Mouse (Mus musculus) left cerebral cortex, postnatal 36 days (tissue): ENCODE measurements around the gene Mgat4e. TPM values are rescaled to one million over a fixed set of nuclear protein-coding genes. Genes with fewer than 3 reads are reported as not detected.

ENCODE experiments used
- DNase-seq, 2 experiments: peaks; one replicate each; pipeline ENCODE4 v3.0.0; 2021 to 2022; ENCODE audit warnings: low spot score in 2 of 2, mixed read lengths in 1 of 2
- intact Hi-C: fragments of 180-260 bp; cut with DNase I; formaldehyde crosslinking; loops from one replicate; pipeline ENCODE4 v1.15.1; 2025
- total RNA-seq, 2 experiments: library from RNA; stranded (reverse); gene quantifications; 2 replicates each; pipeline ENCODE4 v1.2.3; 2021

Gene Mgat4e
- total RNA-seq, 2 experiments from 2014 or later = not detected

DNA sequence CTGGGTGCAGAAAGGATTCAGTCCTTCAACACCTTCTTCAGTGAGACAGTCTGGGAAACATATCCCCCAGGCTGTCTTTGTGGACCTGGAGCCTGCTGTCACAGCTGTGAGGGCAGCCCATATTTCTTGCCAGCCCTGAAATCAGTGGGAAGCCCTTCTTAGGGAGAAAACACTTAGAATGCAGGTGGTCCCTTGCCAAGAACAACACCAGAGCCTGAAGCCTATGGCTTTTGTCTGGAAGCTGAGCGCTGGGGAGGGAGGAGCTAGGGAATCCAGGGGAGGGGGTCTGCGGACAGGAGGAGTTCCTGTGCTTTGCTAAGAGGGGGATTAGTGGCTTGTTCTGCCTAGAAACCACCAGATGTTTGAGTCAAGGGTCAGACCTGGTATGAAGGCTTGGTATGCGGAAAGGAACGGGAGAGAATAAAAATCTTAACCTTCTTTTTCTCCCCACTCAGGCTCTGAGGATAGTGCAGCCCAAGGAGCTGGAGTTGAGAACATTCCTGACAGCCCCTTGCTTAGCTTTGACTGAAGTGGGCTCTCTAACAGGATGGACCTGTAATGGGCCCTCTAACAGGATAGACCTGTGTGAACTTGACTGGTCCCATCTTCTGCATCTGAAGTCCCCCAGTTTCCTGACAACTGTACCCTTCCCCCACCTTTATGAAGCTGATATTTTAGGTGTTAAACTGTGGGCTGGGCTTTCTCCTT, 32.8 kb downstream of the Mgat4e start:
- intact Hi-C loops = loop anchor here (5.0 kb wide), 1 partner anchor 86 kb away; no protein-coding TSS in a partner anchor
- no peak for DNase-seq

DNA sequence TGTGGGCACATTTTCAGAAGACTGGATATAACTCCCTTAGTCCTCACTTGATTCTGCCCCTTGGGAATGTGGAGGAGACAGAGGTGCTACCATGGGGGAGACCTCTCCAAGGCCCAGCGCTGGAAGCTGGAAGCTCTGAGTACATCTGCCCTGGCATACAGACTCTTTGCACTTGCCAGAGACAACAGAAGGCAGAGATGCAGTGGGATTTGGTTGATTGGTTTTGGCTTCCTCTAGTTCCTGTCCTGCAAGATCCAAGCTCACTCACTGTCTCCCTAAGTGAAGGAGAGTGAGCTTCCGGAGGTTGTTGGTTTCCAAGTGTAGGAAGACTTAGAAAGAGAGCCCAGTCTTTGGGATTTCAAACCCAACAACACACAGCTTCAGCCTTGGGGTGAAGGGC, 33.6 kb downstream of the Mgat4e start:
- no peak for DNase-seq
- intact Hi-C loops = loop anchor here (5.0 kb wide), 1 partner anchor 86 kb away; no protein-coding TSS in a partner anchor

DNA sequence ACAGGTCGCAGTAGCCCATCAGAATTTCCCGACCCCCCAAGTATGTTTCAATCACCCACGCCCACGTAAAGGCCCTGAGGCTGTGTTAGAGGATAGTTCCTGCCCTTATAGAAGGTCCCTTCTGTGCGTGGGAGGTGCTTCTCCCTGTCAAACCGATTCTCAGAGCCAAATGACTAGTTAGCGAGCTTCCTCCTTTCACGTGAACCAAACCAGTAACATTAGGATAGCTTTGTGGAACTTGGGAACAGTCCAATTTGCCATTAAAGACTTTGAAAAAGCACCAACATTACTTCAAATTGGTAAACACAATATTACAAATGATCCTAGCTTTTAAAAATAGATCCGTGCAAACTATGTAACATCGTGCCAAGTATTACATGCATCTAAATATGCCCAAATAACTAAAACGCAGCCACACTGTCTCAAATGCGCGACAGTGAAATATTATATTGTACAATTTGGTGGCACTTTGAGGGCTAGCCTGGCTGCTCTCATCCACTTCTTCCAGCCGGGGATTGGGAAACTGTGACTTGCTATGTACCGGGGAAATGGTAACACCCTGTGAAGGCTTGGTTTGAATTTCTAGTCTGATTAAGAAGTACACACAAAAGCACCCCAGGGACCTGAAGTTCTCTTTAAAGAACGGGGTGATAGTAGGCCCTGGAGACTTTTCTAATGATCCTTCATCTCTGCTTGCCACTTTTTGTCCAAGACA, 35.4 kb downstream of the Mgat4e start:
- intact Hi-C loops = no loop called here
- DNase-seq = no peak

DNA sequence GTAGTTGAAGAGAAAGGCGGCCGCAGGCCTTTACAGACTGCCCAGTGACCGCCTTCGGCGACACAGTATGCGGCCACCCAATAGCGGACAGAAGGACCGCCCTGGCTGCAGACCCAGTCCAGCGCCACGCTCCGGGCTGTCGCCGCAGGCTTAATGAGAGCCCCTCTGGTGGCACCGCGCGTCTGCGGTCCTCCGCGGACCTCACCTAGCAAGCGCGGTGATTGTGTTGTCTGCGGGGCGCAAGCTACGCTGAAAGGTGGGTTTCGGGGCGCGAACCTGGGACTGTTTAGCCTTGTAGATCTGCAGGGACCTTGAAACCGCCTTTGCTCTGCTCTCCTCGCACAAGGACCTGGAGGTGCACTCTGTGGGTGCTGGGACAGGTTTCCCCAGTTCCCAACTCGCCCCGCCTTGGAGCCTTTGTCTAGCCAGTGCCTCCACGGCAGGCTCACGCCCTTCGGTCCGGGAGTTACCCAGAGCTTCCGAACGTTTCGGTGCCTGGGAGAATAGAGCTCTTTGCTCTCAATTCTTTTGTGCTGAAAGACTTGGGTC, 36.1 kb downstream of the Mgat4e start:
- intact Hi-C loops = no loop called here
- no peak for DNase-seq

DNA sequence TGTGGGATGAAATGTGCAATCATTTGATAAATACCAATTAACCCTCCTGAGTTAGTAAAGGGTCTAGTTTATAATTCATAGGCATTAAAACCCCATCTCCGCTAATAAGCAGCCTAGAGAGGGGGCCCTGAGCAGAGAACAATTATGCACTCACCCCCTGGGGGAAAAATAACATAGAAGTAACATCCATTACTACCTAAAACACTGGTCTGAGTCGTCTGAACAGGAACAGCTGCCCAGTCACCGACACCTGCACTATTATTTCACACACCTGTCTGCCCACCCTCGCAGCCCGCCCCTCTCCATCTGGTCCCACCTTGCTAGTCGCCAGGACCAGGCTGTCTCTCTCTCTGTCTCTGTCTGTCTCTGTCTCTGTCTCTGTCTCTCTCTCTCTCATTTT, 36.9 kb downstream of the Mgat4e start:
- intact Hi-C loops = no loop called here
- no peak for DNase-seq

DNA sequence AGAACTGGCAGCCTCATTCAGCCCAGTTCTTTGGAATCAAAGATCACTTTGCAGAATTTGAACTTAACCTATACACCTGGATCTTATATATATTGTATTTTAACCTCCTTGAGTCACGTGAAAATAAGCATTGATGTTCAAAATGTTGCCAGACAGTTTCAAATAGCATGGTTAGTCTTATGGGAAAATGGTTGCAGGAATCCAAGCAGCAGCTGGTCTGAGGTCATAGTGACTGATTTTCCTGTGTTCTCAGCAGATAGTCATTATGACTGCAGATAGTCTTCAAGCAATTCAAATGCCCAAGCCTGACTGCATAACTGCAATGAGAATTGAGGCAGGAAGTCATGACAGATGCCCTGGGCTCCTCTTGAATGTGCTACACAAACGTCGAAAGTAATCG, 37.3 kb downstream of the Mgat4e start:
- DNase-seq = no peak
- intact Hi-C loops = no loop called here

DNA sequence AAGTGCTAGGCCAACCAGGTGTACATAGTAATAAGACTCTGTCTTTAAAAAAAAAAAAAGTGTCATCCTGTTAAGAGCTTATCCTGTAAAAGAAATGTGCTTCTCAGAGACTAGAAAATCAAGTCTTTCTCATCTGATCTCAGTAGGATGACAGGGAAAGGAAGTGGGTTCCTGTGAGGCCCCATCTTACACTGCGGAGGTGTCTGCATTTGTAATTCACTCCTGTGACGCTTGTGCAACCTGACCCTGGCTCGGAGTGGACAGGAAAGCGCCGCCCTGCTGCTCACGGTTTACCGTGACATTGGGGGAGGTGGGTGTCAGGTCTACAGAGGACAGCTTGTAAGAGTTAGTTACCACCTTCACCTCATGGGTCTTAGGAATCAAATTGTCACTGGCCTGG, 39.5 kb downstream of the Mgat4e start:
- no peak for DNase-seq
- intact Hi-C loops = no loop called here

DNA sequence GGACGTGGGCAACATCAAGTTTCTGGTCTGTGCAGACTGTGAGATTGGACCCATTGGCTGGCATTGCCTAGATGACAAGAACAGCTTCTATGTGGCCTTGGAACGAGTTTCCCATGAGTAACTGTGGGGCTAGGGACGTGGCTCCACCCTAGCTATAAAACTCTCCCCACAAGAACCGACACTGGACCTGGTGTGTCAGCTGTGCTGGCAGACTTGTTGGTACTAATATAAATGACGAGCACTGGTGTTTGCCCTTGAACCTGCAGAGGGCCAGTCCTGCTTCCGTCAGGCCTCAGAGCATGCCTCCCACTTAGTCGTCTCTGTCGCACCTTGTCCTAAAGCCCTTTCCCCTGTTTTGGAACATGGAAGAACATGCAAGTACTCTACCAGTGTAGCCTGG, 43.3 kb downstream of the Mgat4e start:
- intact Hi-C loops = no loop called here
- DNase-seq = no peak

DNA sequence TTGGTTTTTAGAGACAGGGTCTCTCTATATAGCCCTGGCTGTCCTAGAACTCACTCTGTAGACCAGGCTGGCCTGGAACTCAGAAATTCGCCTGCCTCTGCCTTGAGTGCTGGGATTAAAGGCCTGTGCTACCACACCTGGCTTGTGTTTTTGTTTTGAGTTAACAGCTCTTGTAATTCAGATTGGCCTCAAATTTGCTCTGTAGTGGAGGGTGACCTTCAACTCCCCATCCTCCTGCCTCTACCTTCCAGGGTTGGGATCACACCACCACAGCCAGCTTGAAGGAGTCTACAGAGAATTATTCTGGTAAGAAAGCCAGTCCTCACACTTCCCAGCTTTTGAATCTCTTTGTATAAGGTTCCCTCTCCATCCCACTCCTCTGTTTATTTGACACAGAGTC, 48.6 kb downstream of the Mgat4e start:
- no peak for DNase-seq
- intact Hi-C loops = no loop called here

DNA sequence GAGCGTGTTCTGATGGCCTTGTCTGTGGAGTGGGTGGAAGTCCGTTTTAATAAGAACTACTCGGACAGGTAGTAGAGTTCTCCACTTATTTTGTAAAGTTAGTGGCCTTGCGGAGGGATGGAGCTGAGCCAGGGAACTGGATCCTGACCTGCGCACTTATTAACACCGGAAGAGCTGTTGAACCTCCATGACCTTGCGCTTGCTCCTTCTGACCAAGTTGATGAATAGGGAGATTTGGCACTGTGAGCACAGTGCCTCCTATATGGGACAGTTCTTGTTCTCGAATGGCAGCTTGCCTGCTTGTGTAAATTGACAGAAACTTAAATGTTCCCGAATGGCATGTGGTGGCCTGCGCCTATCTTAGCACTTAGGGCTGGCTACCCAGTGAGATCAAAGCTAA, 53.5 kb downstream of the Mgat4e start:
- DNase-seq = no peak
- intact Hi-C loops = no loop called here

DNA sequence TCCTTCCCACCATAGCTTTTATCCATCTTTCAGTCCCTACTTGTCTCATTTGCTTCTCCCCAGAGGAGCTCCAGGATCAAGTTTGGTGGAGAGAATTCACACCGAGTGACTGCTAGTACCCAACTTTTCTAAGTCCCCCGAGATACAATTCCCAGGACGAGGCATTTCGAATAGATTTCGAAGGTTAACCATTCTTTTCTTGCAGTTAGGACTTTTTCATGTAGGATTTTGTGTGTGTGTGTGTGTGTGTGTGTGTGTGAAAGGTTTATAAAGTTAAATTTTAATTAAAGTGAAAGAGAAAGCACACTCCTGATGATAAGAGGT, 54.3 kb downstream of the Mgat4e start:
- intact Hi-C loops = no loop called here
- DNase-seq = no peak

DNA sequence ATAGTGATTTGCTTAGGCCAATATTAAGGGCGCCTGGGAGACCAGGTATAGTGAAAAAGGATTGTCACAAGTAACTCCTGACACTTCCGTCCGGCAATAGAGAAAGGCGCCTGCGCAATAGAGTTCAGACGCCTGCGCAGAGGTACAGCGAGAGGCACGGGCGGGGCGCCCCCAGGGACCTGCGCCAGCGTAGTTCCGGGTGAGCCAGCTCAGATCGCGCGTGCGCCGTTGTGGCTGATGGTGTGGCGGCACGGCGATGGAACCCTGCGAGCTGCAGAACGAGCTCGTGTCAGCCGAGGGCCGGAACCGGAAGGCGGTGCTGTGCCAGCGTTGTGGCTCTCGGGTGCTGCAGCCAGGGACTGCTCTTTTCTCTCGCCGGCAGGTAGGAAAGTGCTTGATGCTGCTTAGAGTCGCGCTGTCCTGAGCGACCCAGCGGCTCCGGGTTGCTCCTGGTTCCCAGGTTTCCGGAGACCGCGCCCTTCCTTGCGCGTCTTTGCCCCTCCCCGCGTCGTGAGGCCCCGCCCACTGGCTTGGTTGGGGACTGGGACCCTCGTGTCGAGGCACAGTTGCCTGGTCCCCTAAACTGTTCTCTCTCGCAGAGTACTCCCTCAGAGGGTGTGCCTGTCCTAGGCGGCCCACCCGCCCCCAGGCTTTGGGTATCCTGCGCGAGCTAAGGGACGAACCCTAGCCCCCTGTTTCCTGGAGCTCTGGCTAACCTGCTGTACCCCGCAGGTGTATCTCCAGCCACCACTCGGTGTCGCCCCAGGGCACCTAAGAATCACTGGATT, 54.9 kb downstream of the Mgat4e start, which contains the start of gene Rabif:
Rabif (plus strand) TSS at position 221 of the 788 bp plus-strand sequence.
- intact Hi-C loops = no loop called here
- peak; percentile 99 for DNase-seq

DNA sequence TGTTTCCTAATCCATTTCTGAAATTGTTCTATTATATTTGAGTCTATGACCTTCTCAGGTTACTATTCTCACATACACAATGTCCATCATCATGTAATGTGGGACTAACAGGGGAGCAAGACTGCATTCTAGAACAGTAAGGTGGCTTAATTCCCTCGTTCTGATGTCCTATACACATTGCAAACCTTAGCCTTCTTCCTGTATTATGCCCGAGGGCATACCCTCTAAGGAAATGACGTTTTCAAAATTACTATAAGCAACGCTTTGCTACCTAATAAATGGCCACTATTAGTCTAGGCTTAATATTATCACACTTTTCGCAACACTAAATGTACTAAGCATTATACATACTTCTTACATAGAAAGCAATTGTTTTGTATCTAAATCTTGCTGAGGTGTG, 55.5 kb downstream of the Mgat4e start:
- no peak for DNase-seq
- intact Hi-C loops = no loop called here

DNA sequence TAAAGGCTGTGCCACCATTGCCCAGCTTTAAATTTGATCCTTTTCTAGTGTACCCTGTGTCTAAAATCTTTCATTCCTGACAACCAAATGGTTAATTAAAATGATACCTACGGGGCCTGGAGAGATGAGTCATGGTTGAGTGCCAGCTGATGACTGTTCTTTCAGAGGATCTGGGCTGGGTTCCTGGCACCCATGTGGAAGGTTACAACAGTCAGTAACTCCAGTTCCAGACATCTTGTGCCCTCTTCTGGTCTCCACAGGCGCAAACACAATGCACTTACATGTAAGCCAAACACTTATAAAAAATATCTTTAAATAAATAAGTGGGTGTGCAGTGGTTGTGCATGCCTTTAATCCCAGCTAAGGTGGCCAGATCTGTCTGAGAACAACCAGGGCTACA, 56.0 kb downstream of the Mgat4e start:
- DNase-seq = no peak
- intact Hi-C loops = no loop called here

DNA sequence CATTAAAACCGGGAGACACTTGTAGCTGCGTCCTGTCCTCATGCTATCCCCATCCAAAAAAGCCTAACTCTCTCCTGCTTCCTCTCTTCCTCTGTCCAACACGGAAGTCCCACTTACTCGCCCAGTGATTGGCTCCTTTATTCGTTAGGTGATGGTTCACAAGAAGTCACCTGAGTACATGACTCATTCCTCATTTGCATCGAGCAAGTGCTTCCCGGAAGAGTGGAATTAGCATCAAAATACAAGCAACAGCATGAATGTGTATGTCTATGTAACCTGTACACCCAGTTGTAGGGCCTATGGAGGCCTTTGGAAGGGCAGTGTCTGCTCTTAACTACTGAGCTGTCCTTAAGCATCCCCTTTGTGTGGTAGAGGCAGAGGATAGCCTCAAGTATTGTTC, 57.2 kb downstream of the Mgat4e start:
- intact Hi-C loops = no loop called here
- no peak for DNase-seq

Other genes starting within 250 kb of the Mgat4e start
- 10 to 100 TPM; 48.4 to 49.5 TPM for gene Ppfia4, start 216.8 kb downstream of the Mgat4e start, total RNA-seq
- 10 to 100 TPM; 80.1 to 87.0 TPM for gene Tmem183a, start 187.7 kb downstream of the Mgat4e start, total RNA-seq
- not detected for gene 4933406M09Rik, start 163.7 kb downstream of the Mgat4e start, total RNA-seq
- 10 to 100 TPM; 18.9 to 19.9 TPM for gene Cyb5r1, start 144.1 kb downstream of the Mgat4e start, total RNA-seq
- gene Adipor1, start 134.3 kb downstream of the Mgat4e start, total RNA-seq = 10 to 100 TPM; 60.2 to 62.8 TPM
- gene Klhl12, start 94.2 kb downstream of the Mgat4e start, total RNA-seq = 10 to 100 TPM; 36.4 to 37.1 TPM
- gene Rabif, start 55.0 kb downstream of the Mgat4e start, total RNA-seq = 10 to 100 TPM; 26.1 to 29.5 TPM
- 10 to 100 TPM; 57.7 to 67.6 TPM for gene Kdm5b, start 10.5 kb upstream of the Mgat4e start, total RNA-seq
- 10 to 100 TPM; 49.4 to 71.5 TPM for gene Syt2, start 97.0 kb upstream of the Mgat4e start, total RNA-seq